Mouse (Mus musculus): ENCODE measurements around the gene Eif2b5. TPM values are rescaled to one million over a fixed set of nuclear protein-coding genes. Genes with fewer than 3 reads are reported as not detected.
"Not testable (repeated sequence)": the region's sequence is repeated elsewhere in the genome, so short reads cannot be mapped to it uniquely, and the experiment has no call there.

Gene Eif2b5
- polyA plus RNA-seq, 1 experiment from 2014 or later = 37.2 TPM

GRCm38 (mm10) chr16:20477270-20477669, 21.3 kb upstream of the Eif2b5 start:
- H3K9me3 ChIP-seq (ENCODE audit: control insufficient read depth) = no peaks in the 10 kb centered on the region
- TF ChIP-seq CTCF (IDR thresholded peaks at IDR 0.05; ENCODE audit: low read depth) = no peak
- no peak overlapping the region for H3K4me3 ChIP-seq (ENCODE audit: low read depth, low read length)
- no peak overlapping the region for H3K4me2 ChIP-seq (replicated peaks; ENCODE audit: low read depth)
- H3K4me1 ChIP-seq (replicated peaks; ENCODE audit: control insufficient read depth, insufficient read depth, low read length) = no peaks in the 10 kb centered on the region
- H3K27ac ChIP-seq (ENCODE audit: low read depth, low read length) = no peak overlapping the region
- no peak overlapping the region for H3K9ac ChIP-seq (ENCODE audit: low read depth, low read length)
- 60% methylated on average over 3 of the region's 3 CpGs for WGBS
- H3K27me3 ChIP-seq (replicated peaks; ENCODE audit: control insufficient read depth, insufficient read depth, low read length) = no peaks in the 10 kb centered on the region
- no peaks in the 10 kb centered on the region for H3K36me3 ChIP-seq (ENCODE audit: control insufficient read depth, insufficient read depth)
- ATAC-seq = no peak

- TF ChIP-seq CTCF (IDR thresholded peaks at IDR 0.05; ENCODE audit: low read depth) = no peak
- Histone ChIP-seq H3K4me1 (replicated peaks; ENCODE audit: control insufficient read depth, insufficient read depth, low read length) (no peaks in the 10 kb centered on the region), H3K36me3 (ENCODE audit: control insufficient read depth, insufficient read depth) (no peaks in the 10 kb centered on the region), H3K4me2 (replicated peaks; ENCODE audit: low read depth) (no peak overlapping the region), H3K27me3 (replicated peaks; ENCODE audit: control insufficient read depth, insufficient read depth, low read length) (no peaks in the 10 kb centered on the region), H3K9ac (ENCODE audit: low read depth, low read length) (no peak overlapping the region), H3K9me3 (ENCODE audit: control insufficient read depth) (no peaks in the 10 kb centered on the region), H3K27ac (ENCODE audit: low read depth, low read length) (no peak overlapping the region; the same call in 1 of the 2 replicates), H3K4me3 (ENCODE audit: low read depth, low read length) (no peak overlapping the region)
- peak; percentile 17; the same call in 1 of the 2 replicates for ATAC-seq
- whole genome bisulfite sequencing = 47% methylated on average over 2 of the region's 2 CpGs
Observed at GRCm38 (mm10) chr16:20478504-20478903, 20.1 kb upstream of the Eif2b5 start.

- H3K27ac ChIP-seq (ENCODE audit: low read depth, low read length); H3K4me1 ChIP-seq (replicated peaks; ENCODE audit: control insufficient read depth, insufficient read depth, low read length); H3K27me3 ChIP-seq (replicated peaks; ENCODE audit: control insufficient read depth, insufficient read depth, low read length); H3K9ac ChIP-seq (ENCODE audit: low read depth, low read length); H3K4me3 ChIP-seq (ENCODE audit: low read depth, low read length); H3K4me2 ChIP-seq (replicated peaks; ENCODE audit: low read depth); H3K9me3 ChIP-seq (ENCODE audit: control insufficient read depth); H3K36me3 ChIP-seq (ENCODE audit: control insufficient read depth, insufficient read depth): not testable (repeated sequence)
- WGBS = 65% methylated on average over 12 of the region's 12 CpGs
- ATAC-seq = peak; percentile 37; the same call in 1 of the 2 replicates
Observed at GRCm38 (mm10) chr16:20479026-20479760, 19.4 kb upstream of the Eif2b5 start.

- ATAC-seq = no peak
- Histone ChIP-seq H3K4me3 (ENCODE audit: low read depth, low read length) (no peak overlapping the region), H3K27ac (ENCODE audit: low read depth, low read length) (no peak overlapping the region), H3K4me1 (replicated peaks; ENCODE audit: control insufficient read depth, insufficient read depth, low read length) (no peaks in the 10 kb centered on the region), H3K36me3 (ENCODE audit: control insufficient read depth, insufficient read depth) (no peaks in the 10 kb centered on the region), H3K27me3 (replicated peaks; ENCODE audit: control insufficient read depth, insufficient read depth, low read length) (no peaks in the 10 kb centered on the region), H3K9me3 (ENCODE audit: control insufficient read depth) (no peaks in the 10 kb centered on the region), H3K4me2 (replicated peaks; ENCODE audit: low read depth) (no peak overlapping the region), H3K9ac (ENCODE audit: low read depth, low read length) (no peak overlapping the region)
- 57% methylated on average over 3 of the region's 3 CpGs for WGBS
- TF ChIP-seq CTCF (IDR thresholded peaks at IDR 0.05; ENCODE audit: low read depth) = peak; percentile 72
Observed at GRCm38 (mm10) chr16:20480115-20480514, 18.5 kb upstream of the Eif2b5 start.

GRCm38 (mm10) chr16:20481746-20482145, 16.9 kb upstream of the Eif2b5 start:
- no peaks in the 10 kb centered on the region for H3K4me1 ChIP-seq (replicated peaks; ENCODE audit: control insufficient read depth, insufficient read depth, low read length)
- no peak for TF ChIP-seq CTCF (IDR thresholded peaks at IDR 0.05; ENCODE audit: low read depth)
- H3K27ac ChIP-seq (ENCODE audit: low read depth, low read length) = no peak overlapping the region
- no peak for ATAC-seq
- H3K36me3 ChIP-seq (ENCODE audit: control insufficient read depth, insufficient read depth) = no peaks in the 10 kb centered on the region
- H3K4me3 ChIP-seq (ENCODE audit: low read depth, low read length) = no peak overlapping the region
- no peaks in the 10 kb centered on the region for H3K27me3 ChIP-seq (replicated peaks; ENCODE audit: control insufficient read depth, insufficient read depth, low read length)
- no peak overlapping the region for H3K9ac ChIP-seq (ENCODE audit: low read depth, low read length)
- 77% methylated on average over 2 of the region's 2 CpGs for WGBS
- H3K9me3 ChIP-seq (ENCODE audit: control insufficient read depth) = no peaks in the 10 kb centered on the region
- no peak overlapping the region for H3K4me2 ChIP-seq (replicated peaks; ENCODE audit: low read depth)

- not testable (repeated sequence) for H3K27ac ChIP-seq (ENCODE audit: low read depth, low read length); ATAC-seq; H3K4me2 ChIP-seq (replicated peaks; ENCODE audit: low read depth); H3K9me3 ChIP-seq (ENCODE audit: control insufficient read depth); H3K4me1 ChIP-seq (replicated peaks; ENCODE audit: control insufficient read depth, insufficient read depth, low read length); H3K9ac ChIP-seq (ENCODE audit: low read depth, low read length); H3K4me3 ChIP-seq (ENCODE audit: low read depth, low read length); H3K27me3 ChIP-seq (replicated peaks; ENCODE audit: control insufficient read depth, insufficient read depth, low read length); H3K36me3 ChIP-seq (ENCODE audit: control insufficient read depth, insufficient read depth)
- WGBS = 91% methylated on average over 7 of the region's 7 CpGs
Observed at GRCm38 (mm10) chr16:20483716-20484115, 14.9 kb upstream of the Eif2b5 start.

Data from intestine, postnatal 0 days (tissue).